Mouse (Mus musculus) gastrocnemius, postnatal 25 days (tissue): ENCODE data around the gene Il17f. TPM values are rescaled to one million over a fixed set of nuclear protein-coding genes. Genes with fewer than 3 reads are reported as not detected.
"Not testable (repeated sequence)": the region's sequence is repeated elsewhere in the genome, so short reads cannot be mapped to it uniquely, and the experiment has no call there.

Experiments used
- DNase-seq: peaks from one replicate; pipeline ENCODE4 v3.0.0; 2022
- long read RNA-seq, 2 experiments: library from polyadenylated mRNA; stranded (forward); transcript quantifications; one replicate each; pipeline ENCODE4 v2.0.0; 2021
- total RNA-seq, 2 experiments: library from RNA; stranded (reverse); gene quantifications; 1 replicate in 1 of 2; 2 replicates in 1 of 2; pipeline ENCODE4 v1.2.3; 2021

Gene Il17f
- not detected for total RNA-seq
- long read RNA-seq, experiment 1: 0 reads
- long read RNA-seq, experiment 2: 0 reads

- not testable (repeated sequence) for DNase-seq
Measured at GRCm38 (mm10) chr1:20790517-20790916, at the start of gene Il17f. Il17f (minus strand) TSS chr1:20790617.

GRCm38 (mm10) chr1:20839911-20840310 is 49.5 kb upstream of the Il17f start:
- DNase-seq: no peak

GRCm38 (mm10) chr1:20836551-20837125 is 46.2 kb upstream of the Il17f start:
- no peak for DNase-seq

DNA sequence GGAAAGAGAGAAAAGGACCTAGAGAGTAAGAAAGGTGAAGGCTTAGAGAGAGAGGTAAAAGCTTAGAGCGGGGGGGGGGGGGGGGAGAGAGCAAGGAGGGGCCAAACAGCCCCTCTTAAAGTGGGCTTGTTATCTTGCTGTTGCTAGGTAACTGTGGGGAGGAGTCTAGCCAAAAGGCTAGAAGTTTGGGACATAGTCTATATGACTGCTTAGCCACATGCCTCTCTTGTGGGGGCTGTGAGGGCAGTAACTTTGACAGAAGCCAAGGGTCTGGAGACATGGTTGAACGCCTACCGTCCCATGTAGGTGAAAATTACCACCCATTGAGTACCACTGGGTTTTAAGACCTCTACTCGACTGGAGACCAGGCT is 42.7 kb upstream of the Il17f start:
- DNase-seq: no peak

DNA sequence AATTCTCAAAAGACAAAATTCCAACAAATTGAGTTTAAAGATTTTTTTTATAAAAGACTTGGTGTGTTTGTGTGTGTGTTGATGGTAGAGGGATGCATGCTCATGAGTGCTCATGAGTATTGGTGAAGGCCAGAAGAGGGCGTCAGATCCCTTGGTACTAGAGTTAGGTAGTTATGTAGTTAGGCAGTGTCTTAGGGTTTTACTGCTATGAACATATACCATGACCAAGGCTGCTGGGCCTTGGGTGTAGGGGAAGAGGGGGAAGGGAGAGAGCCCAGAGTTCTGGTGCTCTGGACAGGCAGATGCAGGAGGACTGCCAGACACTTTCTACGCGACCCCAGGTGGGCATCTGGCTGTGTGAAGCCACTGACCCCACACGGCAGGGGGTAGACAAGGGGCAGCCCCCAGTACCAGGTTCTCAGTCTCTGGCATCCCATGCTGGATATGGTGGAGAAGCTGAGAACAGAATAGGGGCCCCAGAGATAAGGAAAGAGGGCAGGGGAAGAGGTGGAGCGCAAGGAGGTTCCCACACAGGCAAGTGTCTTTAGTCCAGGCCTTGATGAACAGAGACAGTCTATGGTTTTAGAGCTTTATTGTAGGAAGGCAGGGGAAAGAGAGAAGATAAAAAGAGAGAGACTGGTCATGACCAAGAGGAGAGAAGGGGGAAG is 42.2 kb upstream of the Il17f start:
- DNase-seq: no peak

GRCm38 (mm10) chr1:20830546-20830945 is 40.1 kb upstream of the Il17f start:
- no peak for DNase-seq

DNA sequence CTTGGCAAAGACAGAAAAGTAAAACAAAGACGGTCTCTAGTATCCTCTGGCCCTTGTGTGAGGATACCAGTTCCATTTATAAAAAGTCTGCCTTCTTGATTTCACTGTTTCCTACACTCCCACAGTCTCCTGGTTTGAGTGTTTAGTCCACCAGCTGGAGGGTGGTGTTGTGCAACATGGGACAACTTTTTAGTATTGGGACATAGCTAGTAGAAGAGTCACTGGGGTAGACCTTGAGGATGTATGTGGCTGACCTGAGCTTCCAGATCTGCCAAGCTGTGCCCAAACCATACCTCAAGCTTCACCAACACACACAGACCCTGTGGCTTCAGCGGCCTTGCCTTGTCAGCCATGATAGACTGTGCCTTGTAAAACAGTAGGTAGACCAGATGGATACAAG is 37.6 kb upstream of the Il17f start:
- DNase-seq: no peak

DNA sequence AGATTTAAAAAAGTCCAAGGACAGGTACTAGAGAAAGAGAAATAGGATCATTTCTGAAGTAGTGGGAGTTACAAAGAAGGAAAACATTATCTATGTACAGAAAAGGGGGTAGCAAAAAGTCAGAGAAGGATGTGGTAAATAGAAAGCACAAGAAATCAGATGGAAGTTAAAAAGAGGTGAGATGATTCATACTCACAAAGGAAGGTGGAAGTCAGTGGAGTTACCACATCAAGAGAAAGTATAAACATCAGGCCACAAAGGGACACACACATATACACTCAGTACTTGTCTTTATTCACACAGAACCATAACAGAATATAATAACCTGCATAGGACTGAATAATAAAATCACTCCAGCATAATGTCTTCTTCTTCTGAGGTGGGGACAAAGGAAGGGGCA is 34.6 kb upstream of the Il17f start:
- no peak for DNase-seq

DNA sequence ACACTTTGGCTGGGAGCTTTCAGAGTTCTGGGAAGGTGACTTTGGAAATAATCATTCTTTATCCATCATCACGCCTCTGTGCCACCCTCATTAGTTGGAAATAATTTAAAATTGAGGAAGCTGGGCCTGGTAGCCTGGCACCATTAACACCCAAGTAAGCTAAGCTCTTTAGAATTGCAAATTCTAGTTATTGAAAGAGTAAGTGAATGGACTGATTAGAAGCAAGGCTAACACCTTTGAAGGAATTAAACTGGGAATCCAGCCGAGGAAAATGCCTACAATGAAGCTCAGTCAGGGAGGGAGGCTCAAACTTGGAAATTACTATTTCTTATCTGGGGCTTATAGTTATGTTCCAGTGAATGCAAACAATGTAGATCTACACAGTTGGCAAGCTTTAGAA is 33.5 kb upstream of the Il17f start:
- no peak for DNase-seq

GRCm38 (mm10) chr1:20823471-20823870 is 33.1 kb upstream of the Il17f start:
- DNase-seq: no peak

DNA sequence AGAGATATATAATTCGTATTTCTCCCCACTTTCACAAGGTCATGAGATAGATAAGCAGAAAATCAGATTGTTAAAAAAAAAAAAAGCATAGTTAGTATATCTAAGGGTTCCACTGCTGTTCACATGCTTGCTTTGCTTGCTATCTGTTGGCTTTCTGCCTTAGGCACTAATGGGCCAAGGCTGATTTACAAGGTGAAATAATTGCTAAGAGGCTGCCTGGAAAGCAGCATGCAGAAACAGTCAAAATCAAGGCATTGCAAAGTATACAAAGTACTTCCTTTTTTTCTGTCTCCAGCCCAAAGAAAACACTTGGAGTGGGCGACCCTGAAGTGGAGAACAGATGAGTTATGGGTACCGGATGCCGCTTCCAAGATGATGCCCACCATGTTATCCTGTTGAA is 30.5 kb upstream of the Il17f start:
- DNase-seq: no peak

DNA sequence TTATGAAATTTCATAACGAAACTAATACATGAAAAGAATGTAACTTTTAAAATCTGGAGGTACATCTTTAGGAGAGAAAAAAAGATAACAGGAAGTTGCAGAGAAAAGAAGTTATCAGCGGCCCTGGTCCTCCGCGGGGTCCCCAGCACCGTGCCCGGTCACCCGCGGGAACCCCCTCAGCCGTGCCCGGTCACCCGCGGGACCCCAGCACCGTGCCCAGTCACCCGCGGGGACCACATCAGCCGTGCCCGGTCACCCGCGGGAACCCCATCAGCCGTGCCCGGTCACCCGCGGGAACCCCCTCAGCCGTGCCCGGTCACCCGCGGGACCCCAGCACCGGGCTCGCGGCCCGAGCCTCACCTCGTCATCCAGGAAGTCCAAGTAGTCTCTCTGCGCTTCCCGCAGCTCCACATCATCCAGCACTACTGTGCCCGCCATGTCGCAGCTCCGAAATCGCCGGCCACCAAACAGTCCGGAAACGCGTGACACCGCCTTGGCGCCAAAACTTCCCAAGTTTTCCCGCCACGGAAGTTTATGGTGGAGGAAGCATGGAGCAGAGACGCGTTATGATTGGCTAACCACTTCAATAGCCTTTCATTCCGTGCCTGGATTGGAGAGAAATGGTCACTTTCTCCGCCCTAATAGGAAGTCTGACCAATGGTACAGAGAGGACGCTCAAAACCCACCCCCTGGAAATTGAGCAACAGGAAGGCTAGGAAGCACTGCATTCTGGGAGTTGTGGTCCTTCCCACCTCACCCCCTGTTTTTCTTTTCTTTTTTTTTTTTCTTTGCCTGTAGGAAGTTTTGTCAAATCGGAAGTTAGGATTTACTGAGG is 29.6 kb upstream of the Il17f start, which contains the start of gene Mcm3:
Gene Mcm3, minus strand, starts transcription at position 542 of the 835 bp plus-strand sequence.
- DNase-seq: peak; percentile 90

GRCm38 (mm10) chr1:20817596-20817995 is 27.2 kb upstream of the Il17f start:
- DNase-seq: no peak

- no peak for DNase-seq
Measured at GRCm38 (mm10) chr1:20817172-20817571, 26.8 kb upstream of the Il17f start.

- no peak for DNase-seq
Measured at GRCm38 (mm10) chr1:20814521-20814920, 24.1 kb upstream of the Il17f start.

- no peak for DNase-seq
Measured at GRCm38 (mm10) chr1:20804526-20804925, 14.1 kb upstream of the Il17f start.

DNA sequence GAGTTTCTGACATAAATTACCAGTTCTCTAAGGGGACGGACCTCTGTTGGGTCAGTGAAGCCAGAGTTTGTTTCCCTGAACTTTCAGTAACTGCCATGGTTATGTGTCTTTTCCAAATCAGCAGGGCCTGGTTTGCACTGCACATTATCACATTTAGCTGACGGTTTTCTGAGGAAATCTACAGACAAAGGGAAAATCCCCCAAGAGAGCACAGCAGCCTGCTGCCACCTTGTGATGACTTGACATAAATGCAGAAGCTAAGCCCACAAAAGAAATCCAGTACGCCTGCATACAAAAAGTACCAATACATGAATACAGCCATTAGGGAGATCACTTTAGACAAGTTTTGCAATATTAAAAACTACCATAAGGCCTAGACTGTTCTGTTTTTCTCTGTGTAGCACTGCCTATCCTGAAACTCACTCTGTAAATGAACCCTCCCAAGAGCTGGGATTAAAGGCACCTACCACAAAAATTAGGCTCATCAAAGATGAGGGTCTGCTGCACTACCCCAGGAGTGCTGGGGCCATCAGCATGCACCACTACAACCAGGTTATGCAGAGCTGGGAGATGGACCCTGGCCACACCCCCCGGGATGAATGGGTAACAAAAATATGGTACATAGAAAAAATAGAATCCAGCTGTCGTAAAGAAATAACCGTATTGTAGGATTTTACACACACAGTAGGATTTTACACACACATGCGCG is 11.4 kb upstream of the Il17f start:
- no peak for DNase-seq

DNA sequence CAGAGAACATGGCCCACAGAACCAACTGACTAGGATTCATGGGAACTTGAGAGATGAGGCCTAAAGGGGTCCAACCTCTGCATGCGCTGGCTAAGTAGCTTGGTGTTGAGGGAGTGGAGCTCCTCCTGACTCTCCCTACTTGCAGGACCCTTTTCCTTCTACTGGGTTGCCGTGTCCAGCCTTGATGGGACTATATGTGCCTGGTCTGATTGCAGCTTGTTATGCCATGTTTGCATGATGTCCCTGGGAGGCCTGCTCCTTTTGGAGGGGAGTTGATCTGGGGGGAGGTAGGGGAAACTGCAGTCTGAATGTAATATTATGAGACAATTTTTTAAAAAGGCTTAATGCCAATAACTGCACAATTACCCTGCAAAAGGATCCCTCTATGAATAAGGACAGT is 10.9 kb upstream of the Il17f start:
- no peak for DNase-seq

DNA sequence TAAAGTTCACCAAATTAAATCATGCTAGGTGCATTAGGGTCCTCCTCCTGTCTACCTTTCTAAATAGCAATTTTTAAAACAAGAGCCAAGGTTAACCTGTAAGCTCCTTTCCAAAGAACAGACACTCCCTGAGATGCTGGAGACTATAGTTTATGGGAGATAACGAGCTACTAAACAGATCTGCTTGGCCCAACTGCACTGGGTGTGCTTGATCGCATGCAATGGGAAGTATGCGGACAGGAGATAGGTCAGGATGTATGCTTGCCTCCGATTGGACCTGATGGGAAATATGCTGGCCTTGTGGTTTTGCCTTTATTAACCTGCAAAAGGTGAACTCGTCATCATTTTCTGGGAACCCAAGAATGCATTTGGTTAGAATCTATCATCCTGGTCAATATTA is 4.8 kb upstream of the Il17f start:
- no peak for DNase-seq

GRCm38 (mm10) chr1:20794760-20795159 is 4.3 kb upstream of the Il17f start:
- no peak for DNase-seq

GRCm38 (mm10) chr1:20791414-20791813 is 997 bp upstream of the Il17f start:
- no peak for DNase-seq

- DNase-seq: no peak
Measured at GRCm38 (mm10) chr1:20788419-20788818, 2.0 kb downstream of the Il17f start.

DNA sequence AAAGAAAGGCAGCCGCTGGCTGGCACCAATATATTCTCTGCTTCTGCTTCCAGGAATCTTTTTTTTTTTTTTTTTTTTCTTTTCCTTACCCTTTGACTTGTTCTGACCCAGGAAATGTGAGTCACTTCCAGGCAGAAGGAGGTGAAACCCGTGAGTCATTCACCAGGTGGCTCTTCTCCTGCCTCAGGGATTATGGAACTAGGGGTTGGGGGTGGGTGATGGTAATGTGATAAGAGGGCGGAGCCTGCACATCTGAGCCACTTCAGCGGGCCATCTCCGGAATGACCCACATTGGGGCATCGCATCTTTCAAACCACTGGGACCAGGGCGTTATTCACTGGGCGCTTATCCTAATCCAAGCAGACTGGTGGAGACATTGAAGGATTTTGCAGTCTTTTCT is 3.4 kb downstream of the Il17f start:
- DNase-seq: no peak
